In the genomic region with DNA sequence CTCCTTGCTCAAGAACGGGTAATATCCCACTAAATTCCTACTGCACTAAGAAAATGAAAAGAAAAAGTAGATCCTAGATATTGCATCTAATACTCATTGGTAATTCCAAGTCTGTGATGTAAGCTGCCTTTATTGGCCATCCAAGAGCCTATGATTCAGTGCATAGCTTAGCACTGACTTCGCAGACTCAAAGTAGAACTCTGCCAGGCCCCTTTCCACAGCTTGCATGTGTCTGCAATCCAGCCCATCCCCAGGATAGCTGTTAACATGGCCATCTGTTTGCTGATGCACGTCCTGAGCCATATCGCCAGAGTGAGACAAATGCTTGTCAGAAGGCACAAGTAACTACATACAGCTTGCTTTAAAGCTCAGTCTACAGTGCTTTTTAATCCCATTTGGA, we compare ENCODE assay signal across 11 mouse cellular contexts.
DNase-seq lines count a peak whose midpoint lies in the region; ATAC-seq and TF ChIP-seq lines count a peak whose summit lies in the region.
"Had no signal": no experiment of that assay in that cellular context is flagged by ENCODE, and none has a peak within 500 bp of the region (broad histone marks: within the 10 kb centered on the region; RNA-seq: fewer than 3 reads in every experiment).

No protein-coding gene starts in this region.

- ATAC-seq in intestine, embryonic 16.5 days = peak; percentile 48; the same call in 1 of the 2 replicates
- no peak for ATAC-seq in intestine, postnatal 0 days

- no peak for TF ChIP-seq CTCF in intestine, postnatal 0 days (IDR thresholded peaks at IDR 0.05; ENCODE audit: low read depth)

- peak; percentile 49 to 73 for DNase-seq in frontal cortex, adult 2 months (ENCODE audit: extremely low spot score in 1 of 2, low spot score in 1 of 2)
- DNase-seq in layer of hippocampus, adult 18-20 months (ENCODE audit: low spot score in 2 of 2) = peak; percentile 63 to 71
- peak; percentile 43 to 53 for DNase-seq in right cerebral cortex, adult 2 months (ENCODE audit: low spot score in 2 of 2)
- no peak for DNase-seq in c-Kit-positive CD71-positive TER-119-positive erythroid progenitor cells, embryonic 14.5 days (ENCODE audit: low spot score)
- DNase-seq in yolk sac, embryonic 10.5 days (ENCODE audit: low spot score) = no peak
- no peak for DNase-seq in cerebellum, adult 11 months

- no peak overlapping the region for H3K9ac ChIP-seq in intestine, embryonic 16.5 days (ENCODE audit: low read depth, low read length)
- H3K9ac ChIP-seq in intestine, postnatal 0 days (ENCODE audit: low read depth, low read length) = no peak overlapping the region
- H3K9ac ChIP-seq: liver, embryonic 15.5 days; neural tube, embryonic 13.5 days had no signal

- H3K36me3 ChIP-seq in intestine, embryonic 16.5 days (ENCODE audit: control insufficient read depth, insufficient read depth, low read length) = no peaks in the 10 kb centered on the region
- no peaks in the 10 kb centered on the region for H3K36me3 ChIP-seq in intestine, postnatal 0 days (ENCODE audit: control insufficient read depth, insufficient read depth)
- H3K36me3 ChIP-seq: G1E; liver, embryonic 15.5 days; neural tube, embryonic 13.5 days had no signal

- H3K4me3 ChIP-seq in intestine, embryonic 16.5 days (ENCODE audit: low read length) = no peak overlapping the region
- H3K4me3 ChIP-seq in intestine, postnatal 0 days (ENCODE audit: low read depth, low read length) = no peak overlapping the region
- H3K4me3 ChIP-seq: liver, embryonic 15.5 days; neural tube, embryonic 13.5 days had no signal

- no peaks in the 10 kb centered on the region for H3K4me1 ChIP-seq in intestine, embryonic 16.5 days (ENCODE audit: control insufficient read depth, insufficient read depth, low read length)
- no peaks in the 10 kb centered on the region for H3K4me1 ChIP-seq in intestine, postnatal 0 days (replicated peaks; ENCODE audit: control insufficient read depth, insufficient read depth, low read length)
- H3K4me1 ChIP-seq: liver, embryonic 15.5 days; neural tube, embryonic 13.5 days had no signal

- H3K9me3 ChIP-seq in intestine, embryonic 16.5 days (ENCODE audit: control insufficient read depth, low read length) = no peaks in the 10 kb centered on the region
- H3K9me3 ChIP-seq in intestine, postnatal 0 days (ENCODE audit: control insufficient read depth) = no peaks in the 10 kb centered on the region
- H3K9me3 ChIP-seq: liver, embryonic 15.5 days; neural tube, embryonic 13.5 days had no signal

- H3K27ac ChIP-seq in intestine, embryonic 16.5 days (ENCODE audit: low read length) = no peak overlapping the region
- no peak overlapping the region for H3K27ac ChIP-seq in intestine, postnatal 0 days (ENCODE audit: low read depth, low read length)
- H3K27ac ChIP-seq: liver, embryonic 15.5 days; neural tube, embryonic 13.5 days had no signal

- WGBS in intestine, embryonic 16.5 days = 61% methylated on average over 4 of the region's 4 CpGs
- 68% methylated on average over 4 of the region's 4 CpGs for WGBS in intestine, postnatal 0 days

- H3K4me2 ChIP-seq in intestine, embryonic 16.5 days (ENCODE audit: low read depth, low read length) = no peak overlapping the region
- no peak overlapping the region for H3K4me2 ChIP-seq in intestine, postnatal 0 days (replicated peaks; ENCODE audit: low read depth)
- H3K4me2 ChIP-seq: liver, embryonic 15.5 days; neural tube, embryonic 13.5 days had no signal

- no peaks in the 10 kb centered on the region for H3K27me3 ChIP-seq in intestine, embryonic 16.5 days (replicated peaks; ENCODE audit: control insufficient read depth, insufficient read depth, low read length)
- H3K27me3 ChIP-seq in intestine, postnatal 0 days (replicated peaks; ENCODE audit: control insufficient read depth, insufficient read depth, low read length) = no peaks in the 10 kb centered on the region
- H3K27me3 ChIP-seq: liver, embryonic 15.5 days; neural tube, embryonic 13.5 days had no signal

Comparison
In these comparisons a context has a peak if more than half of its experiments do, and no peak if none do; other contexts are left out.
1. DNase-seq: peak in frontal cortex, adult 2 months (2 of 2), layer of hippocampus, adult 18-20 months (2 of 2) and right cerebral cortex, adult 2 months (2 of 2); none in c-Kit-positive CD71-positive TER-119-positive erythroid progenitor cells, embryonic 14.5 days (single experiment), yolk sac, embryonic 10.5 days (single experiment) and cerebellum, adult 11 months (single experiment).